Mouse (Mus musculus): ENCODE measurements around the gene Gdnf. TPM values are rescaled to one million over a fixed set of nuclear protein-coding genes. Genes with fewer than 3 reads are reported as not detected.

The Gdnf gene
- 0.37 and 0.78 TPM in 2 replicates for polyA plus RNA-seq (2012; rRNA removed)

GRCm38 (mm10) chr15:7810556-7811252 is at the start of gene Gdnf:
Gene Gdnf (plus strand): TSS chr15:7810846.

Measured in central nervous system, embryonic 14 days (tissue).